9 mouse cellular contexts compared by ENCODE assay signal in the genomic region with DNA sequence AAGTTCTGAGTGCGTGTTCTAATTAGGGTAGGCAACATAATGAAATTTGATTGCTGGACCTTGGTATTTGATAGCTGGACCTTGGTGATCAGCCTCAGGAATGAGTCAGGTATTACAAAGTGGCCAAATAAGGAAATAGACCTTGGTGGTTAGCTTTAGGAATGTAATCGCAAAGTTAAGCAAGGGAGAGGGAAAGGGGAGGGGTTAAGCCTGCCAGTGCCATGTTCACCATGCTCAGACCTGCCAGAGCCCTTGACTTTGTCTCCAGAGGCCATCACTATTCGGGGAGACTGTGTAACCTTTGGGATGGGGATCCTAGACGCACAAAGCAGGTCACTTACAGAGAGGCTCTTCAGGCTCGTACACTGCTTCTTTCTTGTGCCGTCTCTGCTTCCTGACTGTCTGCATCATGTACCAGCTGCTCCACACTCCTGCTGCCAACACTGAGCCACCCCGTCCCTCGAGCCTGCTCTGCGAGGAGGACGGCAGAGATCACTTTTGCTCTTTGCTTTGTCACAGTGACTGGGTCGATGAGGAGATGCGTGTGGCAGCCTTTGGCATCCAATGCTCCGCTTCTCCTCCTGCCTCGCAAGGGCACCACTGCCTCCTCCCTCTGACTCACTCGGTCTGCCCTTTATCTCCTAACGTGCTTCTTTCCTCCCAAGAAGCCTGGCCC.
DNase-seq lines count a peak whose midpoint lies in the region; ATAC-seq and TF ChIP-seq lines count a peak whose summit lies in the region.
"Had no signal": no experiment of that assay in that cellular context is flagged by ENCODE, and none has a peak within 500 bp of the region (broad histone marks: within the 10 kb centered on the region; RNA-seq: fewer than 3 reads in every experiment).

No protein-coding gene starts in this region.

- H3K9ac ChIP-seq in kidney, embryonic 15.5 days: no peak overlapping the region

- H3K36me3 ChIP-seq in kidney, embryonic 15.5 days: no peaks in the 10 kb centered on the region

- H3K27ac ChIP-seq in kidney, embryonic 15.5 days: no peak overlapping the region

- DNase-seq in left cerebral cortex, adult 18-20 months (ENCODE audit: low spot score in 2 of 2): peak; percentile 41 to 54
- DNase-seq in left cerebral cortex, adult 11 months (ENCODE audit: low spot score): no peak
- peak; percentile 70 to 80 for DNase-seq in adrenal gland, postnatal 36 days
- DNase-seq in layer of hippocampus, adult 8-10 months (ENCODE audit: low spot score in 2 of 2): peak; percentile 36 to 55
- peak; percentile 50 to 53 for DNase-seq in right cerebral cortex, postnatal 10 days (ENCODE audit: low spot score in 2 of 2)
- DNase-seq in spleen, postnatal 10 days (ENCODE audit: low spot score in 2 of 2): no peak
- DNase-seq in lung, adult 2 months: no peak
- DNase-seq: thymus, postnatal 36 days had no signal

- TF ChIP-seq CTCF in lung, adult 2 months (IDR thresholded peaks at IDR 0.05; ENCODE audit: insufficient read depth, low read length): no peak

- H3K9me3 ChIP-seq in kidney, embryonic 15.5 days (replicated peaks): no peaks in the 10 kb centered on the region

- ATAC-seq in kidney, embryonic 15.5 days (replicated peaks; ENCODE audit: low FRiP score): no peak

- H3K4me2 ChIP-seq in kidney, embryonic 15.5 days: no peak overlapping the region

- WGBS in lung, adult 2 months: 73% methylated on average over 16 of the region's 16 CpGs
- WGBS in kidney, embryonic 15.5 days: 77% methylated on average over 16 of the region's 16 CpGs

- no peak for TF ChIP-seq POLR2A in lung, adult 2 months (IDR thresholded peaks at IDR 0.05; ENCODE audit: borderline replicate concordance, extremely low read depth, low read depth, low read length)

- H3K4me3 ChIP-seq in lung, adult 2 months (replicated peaks; ENCODE audit: extremely low read depth, low read depth, low read length): no peak overlapping the region
- H3K4me3 ChIP-seq in kidney, embryonic 15.5 days (replicated peaks): no peak overlapping the region

- no peaks in the 10 kb centered on the region for H3K4me1 ChIP-seq in lung, adult 2 months (ENCODE audit: control insufficient read depth, insufficient read depth, low read length)
- no peaks in the 10 kb centered on the region for H3K4me1 ChIP-seq in kidney, embryonic 15.5 days

- H3K27me3 ChIP-seq in kidney, embryonic 15.5 days: no peaks in the 10 kb centered on the region

Comparison
In these comparisons a context has a peak if more than half of its experiments do, and no peak if none do; other contexts are left out.
1. DNase-seq: peak in left cerebral cortex, adult 18-20 months (2 of 2), adrenal gland, postnatal 36 days (2 of 2), layer of hippocampus, adult 8-10 months (2 of 2) and right cerebral cortex, postnatal 10 days (2 of 2); none in left cerebral cortex, adult 11 months (single experiment), spleen, postnatal 10 days (0 of 2) and lung, adult 2 months (single experiment).